Mouse (Mus musculus): ENCODE results near the gene Npas2.

The Npas2 gene

DNA sequence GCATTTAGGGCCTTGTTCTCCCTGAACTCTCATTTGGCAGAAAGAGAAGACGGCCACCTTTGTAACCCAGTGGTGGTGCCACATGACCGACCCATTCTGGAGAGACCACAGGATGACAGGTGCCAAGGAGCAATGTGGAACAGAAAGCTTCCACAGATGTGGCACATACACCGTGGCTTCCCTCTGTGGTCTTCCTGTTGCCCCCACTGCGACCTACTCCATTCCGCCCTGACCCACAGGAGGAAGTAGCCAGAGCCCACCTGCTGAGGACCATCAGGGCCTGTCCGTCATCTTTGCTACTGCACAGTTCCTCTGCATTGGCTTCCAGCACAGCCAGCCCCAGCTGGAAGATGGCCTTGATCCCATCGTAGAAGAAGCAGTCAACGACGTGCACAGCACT, 187.5 kb downstream of the Npas2 start:
- no peak for DNase-seq

DNA sequence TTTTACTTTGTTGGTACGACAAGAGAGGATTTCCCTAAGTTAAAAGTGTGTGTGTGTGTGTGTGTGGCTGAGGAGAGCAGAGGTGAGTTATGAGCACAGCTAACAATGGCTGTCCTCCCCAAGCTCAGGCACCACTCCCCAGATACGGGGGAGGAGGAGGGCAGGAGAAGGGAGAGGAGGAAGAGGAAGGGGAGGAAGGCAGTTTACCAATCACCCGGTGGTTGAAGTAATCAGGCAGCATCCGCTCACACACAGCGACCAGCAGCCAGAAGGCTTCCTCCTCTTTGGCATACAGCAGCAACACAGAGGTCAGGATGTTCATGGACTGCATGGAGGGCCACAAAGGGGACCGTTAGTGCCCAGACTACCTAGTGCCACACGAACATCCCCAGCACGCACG, 191.4 kb downstream of the Npas2 start:
- no peak for DNase-seq

DNA sequence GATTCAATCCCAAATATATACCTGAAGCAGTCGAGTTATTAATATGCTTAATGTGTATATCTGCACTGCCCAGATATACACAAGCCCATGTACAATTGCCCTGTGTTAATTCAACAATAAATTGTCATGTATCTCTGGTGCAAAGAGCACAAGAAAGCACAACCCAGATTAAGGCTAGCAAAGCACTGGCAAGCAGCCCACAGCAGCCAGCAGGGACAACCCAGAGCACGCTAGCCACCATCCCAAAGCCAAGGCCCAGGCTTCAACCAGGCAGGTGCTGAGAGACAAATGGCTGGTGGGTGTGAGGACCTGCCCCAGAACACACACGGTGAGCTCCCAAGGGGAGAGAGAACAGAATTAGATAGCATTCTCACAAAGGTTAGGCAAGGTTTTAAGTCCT, 192.9 kb downstream of the Npas2 start:
- no peak for DNase-seq

DNA sequence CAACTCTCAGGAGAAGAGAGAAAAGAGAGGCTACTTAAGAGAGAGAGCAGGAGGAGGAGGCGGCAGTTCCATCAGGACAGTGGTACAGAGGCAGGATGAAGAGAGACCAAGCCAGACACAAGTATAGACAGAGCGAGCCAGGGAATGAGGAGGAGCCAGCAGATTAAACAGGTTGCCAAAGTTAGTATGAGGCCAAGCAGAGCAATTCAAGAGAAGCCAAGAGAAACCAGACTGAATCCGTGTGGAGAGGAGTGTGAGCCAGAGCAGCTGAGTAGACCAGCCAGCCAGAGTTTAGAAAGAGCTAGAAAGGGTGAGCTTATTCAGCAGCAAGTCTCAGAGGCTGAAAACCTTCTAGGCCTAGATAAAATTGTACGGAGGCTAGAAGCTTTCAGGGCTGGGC, 194.0 kb downstream of the Npas2 start:
- DNase-seq, result no peak

DNA sequence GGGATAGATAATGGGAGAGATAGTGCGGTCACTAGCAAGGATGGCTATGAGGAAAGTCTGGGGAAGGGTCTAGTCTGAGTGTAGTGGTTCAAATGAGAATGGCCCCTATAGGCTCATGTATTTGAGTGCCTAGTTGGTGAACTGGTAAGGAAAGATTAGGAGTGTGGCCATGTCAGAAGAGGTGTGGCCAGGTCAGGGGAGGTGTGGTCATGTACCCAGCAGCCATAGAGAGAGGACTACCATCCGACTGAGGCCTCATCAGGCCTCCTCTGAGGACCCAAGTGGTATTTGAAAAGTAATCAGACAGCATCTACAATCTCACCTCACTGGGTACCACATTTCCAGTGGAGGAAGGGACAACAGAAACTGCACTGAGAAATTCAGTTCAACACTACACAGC, 194.6 kb downstream of the Npas2 start:
- no peak for DNase-seq

DNA sequence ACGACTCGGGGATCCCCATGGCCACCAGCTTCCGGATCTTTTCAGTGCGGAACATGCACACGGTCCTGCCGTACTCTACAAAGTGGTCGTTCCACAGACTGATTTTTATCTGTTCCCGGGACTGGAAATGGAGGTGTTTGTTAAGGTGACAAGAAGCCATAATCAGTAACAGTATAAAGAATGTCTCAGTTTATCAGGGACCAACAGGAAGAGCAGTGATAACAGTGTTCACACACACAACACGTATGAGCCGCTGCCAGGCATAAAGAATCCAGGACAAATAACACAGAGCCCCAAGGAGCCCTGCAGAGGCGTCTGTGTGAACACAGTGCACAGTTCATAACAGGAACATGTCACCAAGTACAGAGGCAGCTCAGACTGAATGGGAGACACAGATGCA, 195.8 kb downstream of the Npas2 start:
- DNase-seq, result no peak

DNA sequence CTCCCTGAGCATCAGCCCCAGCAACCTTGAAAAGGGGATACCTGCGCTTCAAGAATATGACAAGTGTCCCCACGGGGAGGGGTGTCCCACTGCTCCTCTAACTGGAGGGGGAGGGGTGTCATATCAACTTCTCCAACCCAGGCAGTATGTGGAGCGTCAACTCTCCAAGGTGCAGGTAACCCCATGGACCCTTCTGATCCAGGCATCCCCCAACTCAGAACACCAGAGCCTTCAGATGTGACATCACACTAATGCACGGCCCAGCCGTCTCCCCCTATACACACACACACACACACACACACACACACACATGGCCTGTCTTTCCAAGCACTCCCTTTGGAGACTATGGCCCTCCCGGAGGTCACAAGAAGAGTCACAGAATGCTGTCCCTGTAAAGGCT, 198.1 kb downstream of the Npas2 start:
- DNase-seq, result no peak

DNA sequence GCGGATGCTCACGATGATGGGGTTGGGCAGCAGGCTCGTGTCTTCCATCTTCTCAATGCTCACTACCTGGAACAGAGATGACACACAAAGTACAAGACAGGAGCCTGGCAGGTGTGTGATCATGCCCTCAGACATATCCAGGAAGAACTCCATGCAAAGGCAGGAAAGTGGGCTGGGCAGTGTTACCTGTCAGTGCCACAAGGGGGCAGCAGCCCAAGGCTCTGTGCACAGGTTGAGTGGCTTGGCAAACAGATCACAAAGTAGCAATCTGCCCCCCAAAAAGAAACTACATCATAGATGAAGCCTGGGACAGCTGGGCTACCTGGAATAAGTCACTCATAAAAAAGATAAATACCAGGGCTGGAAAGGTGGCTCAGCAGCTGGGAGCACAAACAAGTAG, 198.7 kb downstream of the Npas2 start:
- DNase-seq, result peak; percentile 73

DNA sequence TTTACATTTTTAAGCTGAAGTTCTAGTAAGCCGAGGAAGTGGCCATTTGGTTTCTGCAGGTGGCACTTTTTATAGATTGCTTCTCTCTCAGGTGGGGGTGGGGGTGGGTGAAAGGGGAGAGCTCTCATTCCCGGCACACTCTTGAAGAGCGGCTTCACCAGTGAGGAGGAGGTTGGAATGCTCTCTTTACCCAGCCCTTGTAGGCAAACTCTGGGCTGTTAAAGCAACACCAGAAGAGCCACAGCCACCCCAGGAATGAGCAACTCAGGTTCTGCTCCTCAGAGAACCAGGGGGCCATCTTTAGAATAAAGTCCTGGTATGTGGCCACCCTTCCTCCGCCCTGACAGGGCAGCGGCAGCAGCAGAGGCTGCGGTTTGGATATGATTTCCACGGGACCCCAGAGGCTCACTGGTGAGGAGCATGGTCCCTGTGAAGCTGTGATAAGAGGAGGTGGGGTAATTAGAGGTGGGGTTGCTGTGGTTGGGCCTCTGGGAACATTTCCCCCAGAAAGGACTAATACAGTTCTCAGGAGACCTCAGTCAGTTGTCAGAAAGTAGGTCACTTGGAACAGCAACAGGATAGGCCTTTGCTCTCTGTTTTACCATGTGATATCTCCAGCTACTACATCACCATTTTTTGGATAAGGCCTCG, 199.8 kb downstream of the Npas2 start:
- no peak for DNase-seq

DNA sequence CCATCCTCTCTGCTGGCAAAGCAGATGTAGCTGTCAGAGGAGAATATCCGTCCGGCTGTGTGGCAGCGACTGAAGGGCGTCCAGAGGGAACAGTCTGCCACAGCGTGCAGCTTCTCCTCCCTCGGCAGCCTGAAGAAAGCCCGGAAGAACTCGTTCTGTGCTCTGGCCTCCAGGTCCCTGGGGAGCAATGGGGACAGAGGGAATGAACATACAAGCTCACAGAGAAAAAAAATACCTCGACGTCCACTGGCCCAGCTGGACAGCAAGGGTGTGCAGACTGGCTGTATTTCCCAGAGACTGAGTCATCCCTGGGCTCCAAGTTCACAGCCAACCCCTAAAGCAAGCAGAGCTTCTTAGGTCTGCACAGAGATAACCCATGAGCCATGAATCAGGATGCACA, 200.6 kb downstream of the Npas2 start:
- DNase-seq, result no peak

DNA sequence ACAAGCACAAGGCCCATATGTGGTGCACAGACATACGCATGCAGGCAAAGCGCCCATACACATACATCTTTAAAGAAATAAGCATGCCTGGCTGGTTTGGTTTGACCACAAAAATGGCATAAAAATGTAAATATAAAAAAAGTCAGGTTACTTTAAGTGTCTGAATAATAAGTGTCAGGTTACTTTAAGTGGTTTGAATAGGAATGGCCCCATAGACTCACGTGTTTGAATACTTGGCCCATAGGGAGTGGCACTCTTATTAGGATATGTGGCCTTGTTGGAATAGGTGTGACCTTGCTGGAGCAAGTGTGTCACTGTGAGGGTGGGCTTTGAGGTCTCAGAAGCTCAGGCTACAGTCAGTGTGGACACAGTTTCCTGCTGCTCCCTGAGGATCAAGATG, 201.1 kb downstream of the Npas2 start:
- no peak for DNase-seq

DNA sequence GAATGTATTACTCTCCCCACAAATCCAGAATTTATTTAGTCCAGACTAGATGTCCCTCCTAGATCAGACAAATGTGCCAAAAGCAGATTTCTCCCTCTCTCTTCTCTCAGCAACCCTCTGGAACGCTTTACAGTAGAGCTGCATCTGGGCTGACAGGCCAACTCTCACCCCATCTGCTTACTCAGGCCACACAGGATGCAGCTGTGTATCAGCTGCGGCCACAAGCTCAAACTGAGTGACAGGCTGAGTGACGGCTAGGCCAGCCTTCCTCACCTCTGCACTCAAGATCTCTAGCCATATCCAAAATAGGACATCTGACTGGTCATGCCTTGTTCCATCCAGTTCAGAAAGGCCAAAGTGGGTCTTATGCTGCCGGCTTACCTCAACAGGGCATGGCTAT, 202.8 kb downstream of the Npas2 start:
- no peak for DNase-seq

DNA sequence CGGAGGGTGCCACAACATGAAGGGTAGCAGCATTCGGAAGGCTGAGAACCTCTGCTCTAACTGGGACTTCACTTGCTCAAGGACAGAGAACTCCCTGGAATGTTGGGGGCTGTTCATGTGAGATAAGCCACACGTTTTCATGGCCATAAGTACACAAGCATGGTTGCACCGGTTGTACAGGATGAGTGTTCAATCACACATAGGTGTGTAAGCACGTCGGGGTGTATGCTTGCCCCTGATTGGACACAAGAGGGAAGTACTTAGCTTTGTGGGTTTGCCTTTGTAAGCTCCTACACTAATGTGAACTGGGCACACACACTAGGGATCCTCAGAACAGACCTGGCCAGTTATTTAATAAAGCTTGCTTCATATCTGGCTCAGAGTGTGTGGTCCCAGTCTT, 204.8 kb downstream of the Npas2 start:
- DNase-seq, result no peak

DNA sequence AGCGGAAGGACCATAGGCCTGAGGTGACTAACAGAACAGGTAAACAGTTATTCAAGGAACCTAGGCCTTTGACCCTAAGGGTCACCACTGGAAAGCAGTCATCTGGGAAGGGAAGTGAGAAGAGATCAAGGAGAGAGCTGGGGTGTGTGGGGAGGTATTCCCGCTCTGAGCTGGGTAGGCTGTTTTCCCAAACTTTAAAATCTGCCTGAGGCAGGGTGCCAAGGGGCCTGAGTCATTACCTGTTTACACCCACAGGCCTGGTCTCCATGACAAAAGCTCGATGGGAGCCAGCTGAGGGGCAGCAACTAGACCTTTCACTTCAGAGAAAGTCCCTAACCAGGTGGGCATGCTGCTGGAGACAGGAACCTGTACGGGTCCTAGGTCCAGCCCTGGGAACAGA, 205.7 kb downstream of the Npas2 start:
- DNase-seq, result no peak

DNA sequence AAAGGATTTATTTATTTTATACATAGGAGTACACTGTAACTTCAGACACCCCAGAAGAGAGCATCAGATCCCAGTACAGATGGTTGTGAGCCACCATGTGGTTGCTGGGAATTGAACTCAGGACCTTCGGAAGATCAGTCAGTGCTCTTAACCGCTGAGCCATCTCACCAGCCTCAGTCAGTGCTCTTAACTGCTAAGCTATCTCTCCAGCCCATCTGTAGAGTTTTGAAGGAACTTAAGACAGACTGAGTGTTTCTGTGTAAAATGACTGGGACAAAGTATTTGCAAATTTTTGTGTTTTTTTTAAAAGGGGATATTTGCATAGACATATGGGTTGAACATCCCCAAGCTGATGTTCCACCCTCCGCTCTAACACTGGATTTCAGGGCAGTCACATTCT, 206.6 kb downstream of the Npas2 start:
- no peak for DNase-seq

DNA sequence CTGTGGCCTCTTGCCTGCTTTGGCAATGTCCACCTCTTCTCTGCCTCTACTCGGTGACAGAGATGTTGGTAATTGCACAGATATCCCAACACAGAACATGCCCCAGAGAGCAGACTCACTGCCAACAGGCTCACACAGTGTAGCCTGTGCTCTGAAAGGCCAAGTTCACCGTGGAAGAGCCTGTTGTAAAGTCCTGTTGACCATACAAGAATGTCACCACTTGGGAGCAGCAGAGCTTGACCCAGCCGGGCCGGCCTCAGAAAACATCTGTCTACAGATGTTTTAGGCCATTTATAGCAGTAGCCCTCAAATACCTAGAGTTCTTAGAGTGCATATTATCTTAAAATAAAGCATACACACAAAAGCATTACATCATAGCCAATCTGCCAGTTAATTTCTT, 213.6 kb downstream of the Npas2 start:
- DNase-seq, result no peak

DNA sequence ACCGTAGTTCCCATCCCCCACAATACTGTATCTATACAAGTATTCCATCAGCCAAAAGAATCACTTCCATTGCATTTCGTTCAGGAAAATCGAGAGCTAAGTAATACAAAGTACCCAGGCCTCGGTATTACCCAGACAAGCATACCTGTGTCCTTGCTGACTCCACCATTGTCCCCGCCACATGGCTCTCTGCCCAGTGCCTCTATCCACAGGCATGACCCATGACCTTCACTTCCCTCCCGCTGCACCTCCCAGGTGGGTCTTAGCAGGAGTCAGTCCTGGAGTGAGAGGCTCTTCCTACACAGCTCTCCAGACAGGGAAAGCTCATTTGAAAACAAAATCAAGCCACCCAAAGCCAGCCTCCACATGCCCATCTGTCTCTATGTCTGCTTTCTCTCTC, 214.6 kb downstream of the Npas2 start:
- no peak for DNase-seq

DNA sequence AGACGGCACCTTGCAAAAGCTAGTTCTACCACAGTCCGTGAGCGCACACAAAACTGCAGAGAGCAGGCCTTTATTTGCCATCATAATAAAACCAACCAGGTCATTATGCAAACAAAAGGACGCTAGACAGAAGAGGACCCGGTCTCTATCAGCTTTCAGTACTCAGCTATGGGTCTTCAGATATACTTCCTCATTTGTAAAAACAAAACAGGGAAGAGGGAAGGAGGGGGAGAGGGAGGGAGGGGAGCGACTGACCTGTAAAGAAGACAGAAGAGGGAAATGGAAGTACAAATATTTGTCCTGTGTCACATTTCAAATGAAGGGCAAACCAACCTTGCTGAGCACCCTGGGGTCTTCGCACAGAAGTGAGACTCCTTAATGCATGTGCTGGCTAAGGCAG, 215.1 kb downstream of the Npas2 start:
- DNase-seq, result no peak

DNA sequence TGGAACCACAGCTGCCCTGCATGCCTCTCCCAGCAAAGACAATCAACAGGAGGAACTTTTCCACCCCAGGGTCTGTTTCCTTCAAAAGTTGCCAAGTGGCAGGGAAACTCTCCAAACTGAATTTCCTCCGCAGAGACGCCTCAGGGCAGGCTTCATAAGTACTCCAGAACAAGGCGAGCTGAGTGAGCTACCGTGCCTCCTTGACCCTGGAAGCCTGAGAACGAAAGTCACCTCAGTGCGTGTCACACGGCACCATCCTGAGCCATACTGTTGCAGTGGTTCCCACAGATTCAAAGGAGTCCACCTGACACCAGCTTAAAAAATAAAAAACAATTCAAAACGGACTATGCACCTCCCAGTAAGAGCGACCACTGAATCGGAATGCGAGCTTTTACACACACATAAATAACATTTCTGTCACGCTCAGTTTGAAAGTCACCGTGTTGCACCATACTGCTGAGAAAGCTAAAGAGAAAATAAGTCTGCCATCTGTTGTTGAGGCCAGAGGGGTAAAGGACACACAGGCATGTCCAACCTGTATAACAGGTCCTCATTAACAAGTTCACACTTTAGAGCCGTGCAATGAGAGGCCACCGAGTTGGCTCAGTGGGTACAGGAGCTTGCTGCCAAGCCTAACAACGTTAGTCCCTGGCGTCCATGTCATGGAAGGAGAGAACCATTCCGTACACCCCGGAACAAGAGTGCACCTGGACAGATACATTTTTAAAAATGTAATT, 216.7 kb downstream of the Npas2 start:
- no peak for DNase-seq

All from embryo, embryonic 11 days (tissue).